Mouse (Mus musculus) C2C12 (cell line): ENCODE data around the gene Pam.

ENCODE experiments used
- CTCF ChIP-seq: IDR thresholded peaks from one replicate; pipeline ENCODE4 v1.5.1; 2011; ENCODE audit not compliant: control insufficient read depth, insufficient read depth, insufficient read length
- MAX ChIP-seq: IDR thresholded peaks from one replicate; pipeline ENCODE4 v1.6.1; 2011; ENCODE audit warnings: mild to moderate bottlenecking, control low read depth
- USF1 ChIP-seq: IDR thresholded peaks from one replicate; pipeline ENCODE4 v1.6.1; 2011; ENCODE audit warnings: low read depth, mild to moderate bottlenecking, control low read depth, moderate library complexity

- TF ChIP-seq CTCF, result no peak
- no peak for TF ChIP-seq MAX
- TF ChIP-seq USF1, result no peak
These were observed 96.0 kb downstream of the Pam start for GRCm38 (mm10) chr1:97999465-97999864.
